Mouse (Mus musculus): ENCODE data around the gene Doc2g. TPM values are rescaled to one million over a fixed set of nuclear protein-coding genes. Genes with fewer than 3 reads are reported as not detected.
A peak's percentile ranks its signal among the peaks of the same experiment; 100 is the strongest.
"Not testable (repeated sequence)": the region's sequence is repeated elsewhere in the genome, so short reads cannot be mapped to it uniquely, and the experiment has no call there.

Doc2g gene
- polyA plus RNA-seq, 1 experiment: 0.07 TPM

GRCm38 (mm10) chr19:4018743-4019583 lies 15.8 kb downstream of the Doc2g start:
- no peaks in the 10 kb centered on the region for H3K9me3 ChIP-seq (ENCODE audit: control insufficient read depth, low read length)
- no peak overlapping the region for H3K4me3 ChIP-seq (replicated peaks)
- H3K36me3 ChIP-seq (ENCODE audit: control insufficient read depth): no peaks in the 10 kb centered on the region
- no peaks in the 10 kb centered on the region for H3K27me3 ChIP-seq (ENCODE audit: control insufficient read depth)
- TF ChIP-seq GATA1 (IDR thresholded peaks at IDR 0.05; ENCODE audit: low read length): no peak
- TF ChIP-seq TAL1 (IDR thresholded peaks at IDR 0.05; ENCODE audit: low read length): no peak
- H3K4me1 ChIP-seq (ENCODE audit: control insufficient read depth): peaks cover 46% of the 10 kb centered on the region

- Histone ChIP-seq H3K9me3 (ENCODE audit: control insufficient read depth, low read length) (peaks cover 13% of the 10 kb centered on the region), H3K27me3 (ENCODE audit: control insufficient read depth) (peaks cover 3% of the 10 kb centered on the region; the same call in 1 of the 2 replicates), H3K4me1 (ENCODE audit: control insufficient read depth) (peaks cover 17% of the 10 kb centered on the region), H3K4me3 (replicated peaks) (no peak overlapping the region), H3K36me3 (ENCODE audit: control insufficient read depth) (no peaks in the 10 kb centered on the region)
- TF ChIP-seq TAL1 (IDR thresholded peaks at IDR 0.05; ENCODE audit: low read length): no peak
- no peak for TF ChIP-seq GATA1 (IDR thresholded peaks at IDR 0.05; ENCODE audit: low read length)
Observed at GRCm38 (mm10) chr19:4023185-4023584, 20.1 kb downstream of the Doc2g start.

GRCm38 (mm10) chr19:4027576-4027975 lies 24.5 kb downstream of the Doc2g start:
- peaks cover 8% of the 10 kb centered on the region for H3K4me1 ChIP-seq (ENCODE audit: control insufficient read depth)
- H3K9me3 ChIP-seq (ENCODE audit: control insufficient read depth, low read length): peaks cover 15% of the 10 kb centered on the region
- H3K36me3 ChIP-seq (ENCODE audit: control insufficient read depth): no peaks in the 10 kb centered on the region
- no peak for TF ChIP-seq GATA1 (IDR thresholded peaks at IDR 0.05; ENCODE audit: low read length)
- no peak for TF ChIP-seq TAL1 (IDR thresholded peaks at IDR 0.05; ENCODE audit: low read length)
- H3K27me3 ChIP-seq (ENCODE audit: control insufficient read depth): peaks cover 3% of the 10 kb centered on the region; the same call in 1 of the 2 replicates
- H3K4me3 ChIP-seq (replicated peaks): no peak overlapping the region

GRCm38 (mm10) chr19:4032668-4033067 lies 29.6 kb downstream of the Doc2g start:
- H3K4me1 ChIP-seq (ENCODE audit: control insufficient read depth): peaks cover 26% of the 10 kb centered on the region
- H3K4me3 ChIP-seq (replicated peaks): no peak overlapping the region
- peaks cover 9% of the 10 kb centered on the region for H3K36me3 ChIP-seq (ENCODE audit: control insufficient read depth)
- peaks cover 5% of the 10 kb centered on the region; the same call in 1 of the 2 replicates for H3K9me3 ChIP-seq (ENCODE audit: control insufficient read depth, low read length)
- no peak for TF ChIP-seq GATA1 (IDR thresholded peaks at IDR 0.05; ENCODE audit: low read length)
- H3K27me3 ChIP-seq (ENCODE audit: control insufficient read depth): no peaks in the 10 kb centered on the region; the same call in 1 of the 2 replicates

GRCm38 (mm10) chr19:4033298-4033697 lies 30.2 kb downstream of the Doc2g start:
- H3K4me1 ChIP-seq (ENCODE audit: control insufficient read depth): peaks cover 33% of the 10 kb centered on the region
- H3K9me3 ChIP-seq (ENCODE audit: control insufficient read depth, low read length): peaks cover under 1% of the 10 kb centered on the region; the same call in 1 of the 2 replicates
- no peak overlapping the region for H3K4me3 ChIP-seq (replicated peaks)
- no peaks in the 10 kb centered on the region for H3K27me3 ChIP-seq (ENCODE audit: control insufficient read depth)
- TF ChIP-seq GATA1 (IDR thresholded peaks at IDR 0.05; ENCODE audit: low read length): no peak
- H3K36me3 ChIP-seq (ENCODE audit: control insufficient read depth): peaks cover 9% of the 10 kb centered on the region

GRCm38 (mm10) chr19:4033742-4034141 lies 30.6 kb downstream of the Doc2g start:
- Histone ChIP-seq H3K36me3 (ENCODE audit: control insufficient read depth) (peaks cover 9% of the 10 kb centered on the region), H3K27me3 (ENCODE audit: control insufficient read depth) (no peaks in the 10 kb centered on the region), H3K4me3 (replicated peaks) (no peak overlapping the region), H3K4me1 (ENCODE audit: control insufficient read depth) (peaks cover 35% of the 10 kb centered on the region), H3K9me3 (ENCODE audit: control insufficient read depth, low read length) (no peaks in the 10 kb centered on the region)
- TF ChIP-seq GATA1 (IDR thresholded peaks at IDR 0.05; ENCODE audit: low read length) (no peak), TAL1 (IDR thresholded peaks at IDR 0.05; ENCODE audit: low read length) (no peak)

GRCm38 (mm10) chr19:4036327-4037045 lies 33.4 kb downstream of the Doc2g start:
- Histone ChIP-seq H3K27me3 (ENCODE audit: control insufficient read depth) (no peaks in the 10 kb centered on the region), H3K9me3 (ENCODE audit: control insufficient read depth, low read length) (no peaks in the 10 kb centered on the region), H3K4me3 (replicated peaks) (peak overlapping the region; percentile 32), H3K4me1 (ENCODE audit: control insufficient read depth) (peaks cover 30% of the 10 kb centered on the region), H3K36me3 (ENCODE audit: control insufficient read depth) (peaks cover 9% of the 10 kb centered on the region)
- TF ChIP-seq TAL1 (IDR thresholded peaks at IDR 0.05; ENCODE audit: low read length) (no peak), GATA1 (IDR thresholded peaks at IDR 0.05; ENCODE audit: low read length) (no peak)

GRCm38 (mm10) chr19:4037154-4037787 lies 34.2 kb downstream of the Doc2g start:
- H3K9me3 ChIP-seq (ENCODE audit: control insufficient read depth, low read length): not testable (repeated sequence)
- H3K4me1 ChIP-seq (ENCODE audit: control insufficient read depth): peaks cover 34% of the 10 kb centered on the region

GRCm38 (mm10) chr19:4037788-4038232 lies 34.7 kb downstream of the Doc2g start, which contains the start of gene Gstp1:
Gene Gstp1 (minus strand): TSS chr19:4037985.
- peak within 1 kb of the TSS; percentile 69 for H3K4me3 ChIP-seq (replicated peaks)
- H3K36me3 ChIP-seq (ENCODE audit: control insufficient read depth): peaks cover 9% of the 10 kb centered on the region
- TF ChIP-seq GATA1 (IDR thresholded peaks at IDR 0.05; ENCODE audit: low read length) (no peak), TAL1 (IDR thresholded peaks at IDR 0.05; ENCODE audit: low read length) (no peak)
- H3K4me1 ChIP-seq (ENCODE audit: control insufficient read depth): peaks cover 33% of the 10 kb centered on the region
- H3K9me3 ChIP-seq (ENCODE audit: control insufficient read depth, low read length): no peaks in the 10 kb centered on the region
- H3K27me3 ChIP-seq (ENCODE audit: control insufficient read depth): no peaks in the 10 kb centered on the region

More at GRCm38 (mm10) chr19:4037154-4037787, 34.2 kb downstream of the Doc2g start:
- H3K36me3 ChIP-seq (ENCODE audit: control insufficient read depth); H3K27me3 ChIP-seq (ENCODE audit: control insufficient read depth): not testable (repeated sequence)
- H3K4me3 ChIP-seq (replicated peaks): peak overlapping the region; percentile 69

- not testable (repeated sequence) for H3K36me3 ChIP-seq (ENCODE audit: control insufficient read depth); H3K9me3 ChIP-seq (ENCODE audit: control insufficient read depth, low read length); H3K4me3 ChIP-seq (replicated peaks); H3K27me3 ChIP-seq (ENCODE audit: control insufficient read depth)
- H3K4me1 ChIP-seq (ENCODE audit: control insufficient read depth): peaks cover 52% of the 10 kb centered on the region
Observed at GRCm38 (mm10) chr19:4040941-4041340, 37.8 kb downstream of the Doc2g start.

- H3K9me3 ChIP-seq (ENCODE audit: control insufficient read depth, low read length); H3K27me3 ChIP-seq (ENCODE audit: control insufficient read depth); H3K4me3 ChIP-seq (replicated peaks); H3K36me3 ChIP-seq (ENCODE audit: control insufficient read depth): not testable (repeated sequence)
- peaks cover 52% of the 10 kb centered on the region for H3K4me1 ChIP-seq (ENCODE audit: control insufficient read depth)
Observed at GRCm38 (mm10) chr19:4041500-4041899, 38.4 kb downstream of the Doc2g start.

Measured in erythroblast, embryonic 14.5 days (primary cell).